Mouse (Mus musculus) embryonic facial prominence, embryonic 14.5 days (tissue): ENCODE measurements around the gene Foxp1. TPM values are rescaled to one million over a fixed set of nuclear protein-coding genes. Genes with fewer than 3 reads are reported as not detected.
A peak's percentile ranks its signal among the peaks of the same experiment; 100 is the strongest.

Experiments
- ATAC-seq: fragments of 200-750 bp; cut with Nextera tagmentation; 2 replicates; pipeline ENCODE4 v1.8.0; 2017; ENCODE audit warnings: low read depth, moderate number of reproducible peaks, moderate TSS enrichment
- DNase-seq: peaks from one replicate; pipeline ENCODE4 v3.0.0-alpha.2; 2015; ENCODE audit warnings: low spot score
- H3K27ac ChIP-seq: fragments of 300-500 bp; sonication (generic); replicated peaks from 2 replicates; pipeline ENCODE4 v1.5.1; 2014; ENCODE audit warnings: low read depth, mild to moderate bottlenecking, low read length, moderate library complexity
- H3K27me3 ChIP-seq: fragments of 300-500 bp; sonication (generic); replicated peaks from 2 replicates; pipeline ENCODE4 v1.6.1; 2014; ENCODE audit warnings: low read length; ENCODE audit not compliant: control insufficient read depth, insufficient read depth
- H3K36me3 ChIP-seq: fragments of 300-500 bp; sonication (generic); 2 replicates; pipeline ENCODE4 v1.6.1; 2014; ENCODE audit warnings: low read length, mixed read lengths; ENCODE audit not compliant: control insufficient read depth, insufficient read depth
- H3K4me1 ChIP-seq: fragments of 300-500 bp; sonication (generic); 2 replicates; pipeline ENCODE4 v1.6.1; 2014; ENCODE audit warnings: antibody characterized with exemption, low read length; ENCODE audit not compliant: control insufficient read depth, insufficient read depth
- H3K4me2 ChIP-seq: fragments of 300-500 bp; sonication (generic); 2 replicates; pipeline ENCODE4 v1.6.1; 2014; ENCODE audit warnings: low read depth, mild to moderate bottlenecking, low read length, moderate library complexity, mixed read lengths
- H3K4me3 ChIP-seq: fragments of 300-500 bp; sonication (generic); 2 replicates; pipeline ENCODE4 v1.5.1; 2014; ENCODE audit warnings: low read depth, mild to moderate bottlenecking, low read length
- H3K9ac ChIP-seq: fragments of 300-500 bp; sonication (generic); 2 replicates; pipeline ENCODE4 v1.6.1; 2014; ENCODE audit warnings: low read depth, mild to moderate bottlenecking, low read length, moderate library complexity, mixed read lengths
- H3K9me3 ChIP-seq: fragments of 300-500 bp; sonication (generic); 2 replicates; pipeline ENCODE4 v1.6.1; 2016; ENCODE audit warnings: low read length; ENCODE audit not compliant: control insufficient read depth
- WGBS: fragments of 180-500 bp; shearing (Covaris S2); extraction: QIAGEN DNeasy Blood & Tissue Kit; methylation state at CpG from one replicate; pipeline ENCODE4 v1.1.7; 2014; 5-methylcytosine and 5-hydroxymethylcytosine counted together
- polyA plus RNA-seq: library from polyadenylated mRNA; unstranded; fragments of >200 nt; fragmentation: Nextera tagmentation; extraction: Ambion mirVana; gene quantifications from 2 replicates; pipeline ENCODE4 v1.2.1, GENCODE M21; 2014

The Foxp1 gene
- polyA plus RNA-seq, 1 experiment from 2014 or later, result 80.1 TPM

DNA sequence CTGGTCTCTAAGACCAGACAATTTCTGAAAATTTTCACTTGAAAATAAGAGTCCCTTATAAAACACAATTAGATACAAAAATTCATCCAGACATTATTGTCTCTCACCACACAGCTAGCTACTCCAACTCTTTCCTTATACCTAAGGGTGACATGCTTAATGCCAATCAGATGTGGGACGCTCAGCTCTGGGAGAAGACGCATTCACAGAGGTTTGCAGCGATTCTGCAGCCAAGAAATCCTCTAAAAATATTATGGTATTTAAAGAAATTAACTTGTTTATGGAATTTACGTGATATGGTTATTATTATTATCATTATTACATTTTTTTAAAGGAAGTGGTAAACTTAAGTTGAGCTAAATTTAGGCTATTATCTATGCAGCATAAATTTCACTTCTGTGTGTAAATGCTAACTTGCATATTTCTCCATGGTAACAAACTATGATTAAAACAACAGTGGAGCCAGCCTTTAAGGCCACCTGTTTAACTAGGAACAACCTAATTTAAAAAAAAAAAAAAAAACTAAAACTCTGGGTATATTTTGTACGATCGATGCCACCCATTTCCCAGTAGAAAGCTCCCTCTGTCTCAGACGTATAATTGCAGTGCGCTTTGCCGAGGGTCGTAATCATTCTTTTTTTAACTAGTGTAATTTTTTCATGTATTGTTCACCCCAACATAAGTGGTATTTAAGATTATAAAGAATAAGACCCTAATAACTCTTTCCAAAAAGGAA is 182.4 kb downstream of the Foxp1 start:
- no peaks in the 10 kb centered on the region for H3K27me3 ChIP-seq
- H3K4me3 ChIP-seq, result no peak overlapping the region
- H3K9me3 ChIP-seq, result no peaks in the 10 kb centered on the region
- ATAC-seq (no peak), DNase-seq (no peak)
- peaks cover 19% of the 10 kb centered on the region for H3K4me1 ChIP-seq
- H3K36me3 ChIP-seq, result no peaks in the 10 kb centered on the region
- H3K27ac ChIP-seq, result no peak overlapping the region
- WGBS, result 64% methylated on average over 10 of the region's 10 CpGs
- no peak overlapping the region for H3K9ac ChIP-seq
- H3K4me2 ChIP-seq, result no peak overlapping the region

DNA sequence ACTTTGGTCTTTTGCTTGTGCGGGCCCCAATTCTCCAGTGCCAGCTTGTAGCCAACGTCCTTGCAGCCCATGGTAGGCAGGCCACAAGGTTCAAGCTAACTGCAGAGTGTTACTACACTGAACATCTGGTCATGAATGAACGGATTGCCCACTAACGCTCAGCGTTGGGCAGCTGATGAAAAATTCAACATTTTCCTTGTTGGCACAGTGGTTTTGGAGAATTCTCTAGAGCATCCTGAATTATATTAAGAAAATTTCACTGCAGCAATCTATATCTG is 183.2 kb downstream of the Foxp1 start:
- Histone ChIP-seq H3K4me1 (peaks cover 19% of the 10 kb centered on the region), H3K27ac (no peak overlapping the region), H3K36me3 (no peaks in the 10 kb centered on the region), H3K9ac (no peak overlapping the region), H3K4me3 (no peak overlapping the region), H3K9me3 (no peaks in the 10 kb centered on the region), H3K27me3 (no peaks in the 10 kb centered on the region), H3K4me2 (no peak overlapping the region)
- ATAC-seq (no peak), DNase-seq (no peak)
- 49% methylated on average over 5 of the region's 5 CpGs for WGBS

DNA sequence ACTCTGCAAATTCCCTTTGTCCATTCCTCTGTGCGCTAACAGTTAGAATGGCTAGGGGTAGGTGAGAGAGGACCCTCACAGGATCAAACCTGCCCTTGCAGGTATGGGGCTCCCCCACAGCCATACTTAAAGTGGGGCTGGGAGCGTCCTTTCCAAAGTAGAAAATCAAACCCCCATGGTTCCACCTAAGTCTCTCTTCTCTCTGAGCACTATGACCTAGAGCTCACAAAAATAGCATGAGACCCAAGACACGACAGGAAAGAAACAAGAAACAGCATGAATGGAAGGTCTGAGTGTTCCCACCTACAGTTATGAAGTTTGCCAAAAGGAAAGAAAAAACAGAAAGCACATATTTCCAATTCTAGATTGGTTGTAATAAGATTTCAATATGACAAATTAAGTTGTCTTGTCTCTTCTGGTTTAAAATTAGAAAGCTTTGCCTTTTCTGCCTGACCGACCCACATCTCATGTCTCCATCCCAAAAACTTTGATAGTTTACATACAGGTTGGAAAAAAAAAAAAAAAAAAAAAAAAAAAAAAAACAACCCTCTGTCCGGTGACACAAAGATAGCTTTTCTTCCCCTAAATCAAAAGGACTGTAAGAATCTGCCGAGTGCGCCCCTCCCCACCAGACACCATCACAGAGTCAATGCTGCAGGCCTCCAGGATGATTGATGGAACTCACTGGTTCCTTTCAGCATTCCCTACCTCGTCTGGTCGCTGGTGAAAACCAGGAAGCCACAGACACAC is 183.8 kb downstream of the Foxp1 start:
- Histone ChIP-seq H3K4me2 (no peak overlapping the region), H3K27ac (no peak overlapping the region), H3K9ac (no peak overlapping the region), H3K9me3 (no peaks in the 10 kb centered on the region), H3K27me3 (no peaks in the 10 kb centered on the region), H3K4me1 (peaks cover 19% of the 10 kb centered on the region), H3K4me3 (no peak overlapping the region), H3K36me3 (no peaks in the 10 kb centered on the region)
- no peak for ATAC-seq
- WGBS, result 55% methylated on average over 9 of the region's 9 CpGs
- no peak for DNase-seq

DNA sequence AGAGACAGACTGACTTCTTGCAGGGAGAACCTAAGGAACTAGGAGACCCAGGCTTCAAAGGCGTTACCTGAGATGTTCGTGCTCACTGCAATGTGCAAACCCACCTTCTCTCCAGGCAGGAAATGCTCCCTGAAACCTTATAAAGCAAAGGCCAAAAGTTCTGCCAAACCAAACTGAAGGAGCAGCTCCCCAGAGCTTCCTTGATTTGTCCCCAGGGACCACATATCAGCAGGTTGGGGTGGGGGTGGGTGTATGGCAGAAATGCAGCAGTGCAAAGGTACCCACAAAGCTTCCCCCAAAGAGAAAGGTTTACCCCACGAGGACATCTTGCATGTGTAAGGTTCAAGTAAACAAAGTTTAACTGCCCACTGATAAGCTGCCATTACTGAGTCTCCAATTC is 184.3 kb downstream of the Foxp1 start:
- no peak overlapping the region for H3K9ac ChIP-seq
- ATAC-seq (no peak), DNase-seq (no peak)
- H3K4me1 ChIP-seq, result peaks cover 19% of the 10 kb centered on the region
- no peak overlapping the region for H3K4me2 ChIP-seq
- H3K36me3 ChIP-seq, result no peaks in the 10 kb centered on the region
- no peaks in the 10 kb centered on the region for H3K27me3 ChIP-seq
- 38% methylated on average over 3 of the region's 3 CpGs for WGBS
- H3K27ac ChIP-seq, result no peak overlapping the region
- H3K9me3 ChIP-seq, result no peaks in the 10 kb centered on the region
- H3K4me3 ChIP-seq, result no peak overlapping the region

DNA sequence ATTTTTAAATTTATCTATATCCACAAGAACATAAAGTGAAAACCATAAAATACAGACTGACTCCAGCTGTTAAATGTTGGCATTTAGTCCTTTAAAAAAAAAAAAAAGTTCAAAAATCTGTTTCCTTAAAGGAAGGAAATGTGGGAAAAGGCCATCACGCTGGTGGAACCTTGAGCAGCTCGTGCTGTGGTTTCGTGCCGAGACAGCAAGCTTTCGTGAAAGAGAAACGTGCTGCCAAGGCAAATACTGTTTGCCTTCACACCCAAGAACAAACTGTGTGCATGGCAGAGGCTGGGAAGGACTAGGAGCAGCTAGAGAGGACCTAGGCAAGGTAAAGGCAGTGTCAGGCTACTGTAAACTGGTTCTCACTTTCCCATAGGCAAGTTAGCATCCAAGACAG is 184.9 kb downstream of the Foxp1 start:
- H3K4me2 ChIP-seq, result no peak overlapping the region
- no peaks in the 10 kb centered on the region for H3K9me3 ChIP-seq
- DNase-seq (peak; percentile 45), ATAC-seq (no peak)
- H3K4me3 ChIP-seq, result no peak overlapping the region
- H3K27me3 ChIP-seq, result no peaks in the 10 kb centered on the region
- 0 out of 2 replicates have a peak overlapping the region, but pooled peaks have one; percentile 5 for H3K27ac ChIP-seq
- no peak overlapping the region for H3K9ac ChIP-seq
- peaks cover 19% of the 10 kb centered on the region for H3K4me1 ChIP-seq
- no peaks in the 10 kb centered on the region for H3K36me3 ChIP-seq
- 29% methylated on average over 6 of the region's 6 CpGs for WGBS

DNA sequence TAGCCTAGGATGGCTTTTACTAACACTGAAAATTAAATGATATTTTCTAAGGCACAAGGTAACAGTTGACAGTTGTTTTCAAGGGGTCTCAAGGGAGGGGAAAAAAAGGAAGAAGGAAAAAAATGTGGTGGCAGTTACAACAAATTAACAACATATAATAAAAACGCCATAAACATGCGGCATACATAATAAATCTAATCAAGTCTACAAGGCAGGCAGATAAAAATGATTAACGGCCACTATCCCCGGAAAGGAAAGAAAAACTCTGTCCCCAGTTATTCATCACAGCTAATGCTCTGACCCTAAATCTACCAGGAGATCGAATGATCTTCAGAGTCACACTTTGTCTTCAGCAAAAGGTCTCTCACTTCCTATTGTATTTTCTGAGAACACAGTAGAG is 186.3 kb downstream of the Foxp1 start:
- H3K27me3 ChIP-seq, result no peaks in the 10 kb centered on the region
- no peaks in the 10 kb centered on the region for H3K9me3 ChIP-seq
- H3K4me3 ChIP-seq, result no peak overlapping the region
- H3K9ac ChIP-seq, result no peak overlapping the region
- H3K4me2 ChIP-seq, result no peak overlapping the region
- H3K4me1 ChIP-seq, result peaks cover 19% of the 10 kb centered on the region
- ATAC-seq, result no peak
- no peak overlapping the region for H3K27ac ChIP-seq
- H3K36me3 ChIP-seq, result no peaks in the 10 kb centered on the region
- 62% methylated on average over 5 of the region's 5 CpGs for WGBS
- no peak for DNase-seq

DNA sequence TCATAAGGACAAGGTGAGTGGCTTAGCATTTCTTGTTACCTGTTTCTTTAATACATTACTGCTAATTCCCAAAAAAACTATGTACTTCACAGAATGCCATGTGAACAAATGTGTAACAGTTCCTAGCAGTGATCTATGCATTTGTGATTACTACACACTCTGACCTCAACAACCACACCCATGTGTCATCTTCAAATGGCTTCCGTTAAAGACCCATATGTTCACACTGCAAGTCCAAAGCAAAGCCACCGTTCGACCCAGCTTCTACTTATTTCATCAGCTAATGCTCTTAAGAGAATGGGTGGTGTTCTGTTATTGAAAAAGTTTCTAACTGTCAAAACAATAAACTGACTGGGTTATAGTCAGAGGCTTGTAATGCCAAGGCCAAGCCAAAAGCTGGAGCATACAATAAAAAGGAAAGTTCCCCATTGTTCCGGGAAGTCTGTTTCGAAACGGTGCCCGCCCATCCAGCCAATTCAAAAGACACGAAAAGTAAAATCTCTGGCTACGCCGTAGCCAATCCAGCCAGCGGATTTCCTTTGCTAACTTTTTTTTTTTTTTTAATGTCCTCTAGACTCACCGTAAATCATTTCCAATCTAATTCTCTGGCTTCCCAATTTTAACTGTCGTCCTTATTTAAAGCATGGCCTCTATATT is 187.2 kb downstream of the Foxp1 start:
- Histone ChIP-seq H3K27me3 (no peaks in the 10 kb centered on the region), H3K4me1 (peaks cover 19% of the 10 kb centered on the region), H3K36me3 (no peaks in the 10 kb centered on the region), H3K4me2 (no peak overlapping the region), H3K9ac (no peak overlapping the region), H3K9me3 (no peaks in the 10 kb centered on the region), H3K4me3 (no peak overlapping the region), H3K27ac (no peak overlapping the region)
- DNase-seq (no peak), ATAC-seq (no peak)
- 74% methylated on average over 13 of the region's 13 CpGs for WGBS

DNA sequence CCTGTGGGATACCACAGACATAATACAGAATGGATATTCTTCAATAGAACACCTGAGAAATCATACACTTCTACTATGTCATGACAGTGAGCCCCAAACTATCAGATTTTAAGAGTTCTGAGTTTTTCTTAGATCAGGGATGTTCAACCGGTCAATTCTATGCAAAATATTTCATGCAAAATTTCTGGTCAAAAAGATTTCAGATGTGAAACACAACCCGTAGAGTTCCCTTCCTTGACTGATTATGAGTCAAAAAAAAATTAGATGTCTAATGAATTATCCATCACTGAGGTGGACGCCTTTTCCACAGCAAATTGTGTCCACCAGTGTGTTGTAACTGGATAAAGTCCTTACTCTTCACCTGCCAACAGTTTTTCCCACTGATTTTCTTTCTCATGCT is 188.3 kb downstream of the Foxp1 start:
- H3K36me3 ChIP-seq, result no peaks in the 10 kb centered on the region
- no peak overlapping the region for H3K4me2 ChIP-seq
- WGBS, result 91% methylated on average over 3 of the region's 3 CpGs
- H3K9me3 ChIP-seq, result no peaks in the 10 kb centered on the region
- no peak overlapping the region for H3K4me3 ChIP-seq
- no peak overlapping the region for H3K27ac ChIP-seq
- no peaks in the 10 kb centered on the region for H3K27me3 ChIP-seq
- DNase-seq (no peak), ATAC-seq (no peak)
- H3K9ac ChIP-seq, result no peak overlapping the region
- H3K4me1 ChIP-seq, result peaks cover 16% of the 10 kb centered on the region
